Mouse (Mus musculus) T-helper 2 cell (primary cell): ENCODE results near the gene Sypl.
"Not testable (repeated sequence)": the region's sequence is repeated elsewhere in the genome, so short reads cannot be mapped to it uniquely, and the experiment has no call there.

Experiments used
- in situ Hi-C: fragments of 300-600 bp; cut with MboI, MseI; formaldehyde crosslinking; loops from one replicate; pipeline ENCODE4 v1.15.1; 2025; ENCODE audit warnings: high pct_unique_total_duplicates

The Sypl gene

DNA sequence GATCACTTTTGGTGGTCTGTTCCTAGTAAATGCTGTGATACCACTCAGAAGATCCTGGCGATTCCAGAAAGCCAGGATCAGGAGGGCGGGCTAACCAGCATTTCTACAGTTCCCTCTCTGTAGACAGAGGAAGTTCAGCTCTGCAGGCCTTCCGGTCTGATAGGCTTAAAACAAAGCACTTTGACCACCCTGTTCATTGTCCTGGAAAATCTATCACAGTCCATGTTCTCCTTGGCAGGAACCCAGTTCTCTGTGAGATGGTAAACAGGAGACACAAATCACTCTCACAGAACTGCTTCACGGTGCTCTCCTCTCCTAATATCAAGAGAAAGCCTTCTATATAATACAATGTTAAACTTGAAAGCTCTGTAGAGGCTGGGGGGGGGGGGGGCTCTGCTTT, 10.3 kb upstream of the Sypl start:
- in situ Hi-C loops: no loop called here

DNA sequence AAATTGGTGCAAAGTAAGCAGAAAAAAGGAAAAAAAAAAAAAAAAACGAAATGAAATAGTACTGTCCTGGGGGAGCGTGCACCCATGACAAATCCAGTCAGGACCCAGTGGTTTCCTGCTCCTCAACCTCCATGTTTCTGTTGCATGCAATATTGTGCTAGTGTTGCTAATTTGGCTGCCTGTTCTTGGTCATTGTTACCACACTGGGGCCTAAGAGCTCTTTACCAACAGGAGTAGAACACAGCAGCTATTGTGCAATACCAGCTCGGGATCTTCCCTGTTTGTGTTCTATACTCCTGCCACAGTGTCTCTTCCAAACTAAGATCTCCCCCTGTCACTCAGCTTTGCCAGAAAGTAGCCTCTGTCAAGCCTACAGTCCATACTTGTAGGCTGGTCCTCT, 9.7 kb upstream of the Sypl start:
- in situ Hi-C loops: no loop called here

DNA sequence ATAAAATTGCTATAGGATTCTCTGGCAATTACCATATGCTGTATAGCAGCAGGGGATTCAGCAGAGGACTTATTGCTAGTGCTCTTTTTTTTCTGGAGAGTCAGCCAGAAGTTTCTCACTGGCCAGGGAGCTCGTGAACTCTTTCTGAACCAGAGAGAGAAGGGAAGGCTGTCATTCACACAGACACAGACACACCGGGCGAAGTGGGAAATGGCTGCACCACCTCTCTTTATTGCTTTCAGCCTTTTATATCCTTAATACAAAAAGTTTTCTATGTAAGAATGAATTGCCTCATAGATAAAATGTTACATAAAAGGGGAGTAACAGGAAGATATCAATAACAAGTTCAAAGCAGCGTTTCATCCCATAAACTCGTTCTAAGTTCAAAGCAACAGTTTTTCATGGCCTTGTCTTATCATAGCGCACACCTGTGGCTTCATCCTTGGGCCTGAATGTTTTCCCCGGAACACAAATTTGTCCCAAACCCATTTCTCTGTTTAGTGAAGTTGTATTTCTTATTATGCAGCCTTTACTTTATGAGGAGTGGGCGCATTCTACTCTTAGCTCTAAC, 8.7 kb upstream of the Sypl start:
- in situ Hi-C loops: no loop called here

DNA sequence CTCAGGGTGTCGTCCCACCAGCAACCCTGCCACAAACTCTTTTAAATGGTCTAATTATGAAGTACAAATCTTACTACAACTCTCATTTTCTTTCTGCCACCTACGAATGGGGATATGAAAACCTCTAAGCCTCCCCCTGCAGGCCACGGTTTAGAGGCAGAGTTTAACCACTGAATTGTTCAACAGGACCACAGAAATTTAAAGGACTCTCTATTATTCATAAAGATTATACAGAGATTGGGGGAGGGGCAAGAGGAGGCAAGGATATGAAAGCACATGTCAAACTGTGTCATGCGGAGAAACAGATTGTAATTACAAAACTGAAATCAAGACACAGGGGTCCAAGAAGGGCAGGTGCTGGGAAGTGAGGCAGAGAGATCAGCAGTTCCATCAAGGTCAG, 7.3 kb upstream of the Sypl start:
- in situ Hi-C loops: no loop called here

DNA sequence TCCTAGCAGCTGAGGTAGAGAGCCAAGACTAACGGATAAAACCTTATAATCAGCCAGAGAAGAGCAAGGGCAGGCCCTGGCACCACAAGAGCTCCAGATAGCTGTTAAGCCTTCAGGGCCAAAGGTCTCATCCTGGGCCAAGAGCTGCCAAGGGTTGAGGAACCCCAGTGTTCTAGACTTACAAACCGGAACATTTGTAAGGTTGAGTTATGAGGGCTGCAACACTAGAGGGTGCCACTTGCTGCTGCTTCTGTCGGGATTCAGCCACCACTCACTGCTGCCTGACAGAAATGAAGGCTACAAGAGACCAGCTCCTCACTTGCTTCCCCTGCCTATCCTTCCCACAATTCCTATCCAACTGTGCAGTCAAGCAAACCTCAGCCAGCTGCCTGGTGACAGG, 1.3 kb upstream of the Sypl start:
- in situ Hi-C loops: loop anchor here (5.0 kb wide), 1 partner anchor 130 kb away; no protein-coding TSS in a partner anchor

DNA sequence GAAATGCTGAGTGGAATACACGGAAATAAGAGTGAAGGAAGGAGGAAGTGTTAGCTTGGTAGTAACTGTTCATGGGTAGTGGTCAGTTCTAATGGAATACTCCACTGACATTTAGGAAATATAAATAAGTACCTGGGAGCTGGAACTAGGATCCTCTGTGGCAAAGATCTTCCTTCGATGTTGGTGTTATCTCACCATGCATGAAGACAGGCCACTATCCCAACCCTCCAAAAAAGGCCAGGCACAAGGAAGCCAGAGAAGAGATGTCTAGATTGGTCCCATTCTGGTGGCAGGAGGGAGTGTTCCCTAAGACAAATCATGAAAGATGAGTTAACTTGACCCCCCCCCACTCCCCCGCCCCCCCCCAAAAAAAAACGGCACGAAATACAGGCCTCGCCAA, 625 bp upstream of the Sypl start:
- in situ Hi-C loops: loop anchor here (5.0 kb wide), 1 partner anchor 131 kb away; no protein-coding TSS in a partner anchor

DNA sequence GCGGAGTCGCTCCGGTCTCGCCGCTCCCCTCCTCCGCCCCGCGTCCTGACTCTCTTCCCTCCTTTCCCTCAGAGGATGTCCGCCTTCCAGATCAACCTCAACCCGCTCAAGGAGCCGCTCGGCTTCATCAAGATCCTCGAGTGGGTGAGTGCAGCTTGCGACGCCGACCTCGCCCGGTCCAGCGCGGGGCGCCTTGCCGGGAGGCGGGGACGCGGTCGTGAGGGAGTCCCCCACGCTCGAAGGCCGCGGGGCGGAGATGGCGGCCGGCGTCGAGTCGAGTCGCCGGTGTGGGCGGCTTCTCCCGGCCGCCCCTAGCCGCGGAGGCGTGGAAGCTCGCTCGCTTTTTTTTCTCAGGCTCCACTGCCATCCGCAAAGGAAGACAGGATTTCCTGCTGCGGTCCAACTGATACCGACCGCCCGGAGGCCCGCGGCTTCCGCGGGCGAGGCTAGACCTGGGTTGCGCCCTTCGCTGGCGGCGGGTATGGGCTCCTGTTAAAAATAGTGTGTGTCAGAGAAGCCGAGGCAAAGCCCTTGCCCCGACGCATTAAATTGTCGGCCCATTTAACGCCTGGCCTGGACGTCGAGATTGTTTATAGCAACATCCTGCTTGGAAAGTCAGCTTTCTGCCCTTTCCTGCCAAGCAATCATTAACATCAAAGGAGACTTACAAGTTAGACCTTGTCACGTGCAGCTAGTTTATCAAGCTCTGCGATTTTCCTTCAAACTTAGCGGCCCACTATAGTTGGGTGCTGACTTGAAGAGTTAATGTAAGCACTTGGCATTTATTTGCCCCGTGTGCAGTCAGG, 728 bp downstream of the Sypl start:
- in situ Hi-C loops: loop anchor here (5.0 kb wide), 1 partner anchor 132 kb away; no protein-coding TSS in a partner anchor

DNA sequence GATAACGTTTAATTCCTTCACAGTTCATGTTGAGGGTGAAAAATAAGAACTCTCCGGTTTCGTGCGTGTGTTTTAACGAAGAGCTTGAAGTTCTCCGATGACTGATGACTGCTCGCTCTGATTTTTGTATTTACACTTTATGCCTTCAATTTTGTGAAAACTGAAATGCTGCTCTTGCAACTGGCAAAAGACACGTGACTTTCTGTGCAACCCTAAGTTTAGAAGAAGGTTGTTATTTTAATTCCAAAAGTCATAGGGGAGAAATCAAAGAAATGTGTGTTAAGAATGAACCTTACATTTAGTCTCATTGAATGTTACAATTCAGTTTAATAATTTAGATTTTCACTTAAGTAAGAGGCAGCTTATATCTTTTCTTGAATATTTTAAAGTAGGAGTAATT, 1.3 kb downstream of the Sypl start:
- in situ Hi-C loops: no loop called here

DNA sequence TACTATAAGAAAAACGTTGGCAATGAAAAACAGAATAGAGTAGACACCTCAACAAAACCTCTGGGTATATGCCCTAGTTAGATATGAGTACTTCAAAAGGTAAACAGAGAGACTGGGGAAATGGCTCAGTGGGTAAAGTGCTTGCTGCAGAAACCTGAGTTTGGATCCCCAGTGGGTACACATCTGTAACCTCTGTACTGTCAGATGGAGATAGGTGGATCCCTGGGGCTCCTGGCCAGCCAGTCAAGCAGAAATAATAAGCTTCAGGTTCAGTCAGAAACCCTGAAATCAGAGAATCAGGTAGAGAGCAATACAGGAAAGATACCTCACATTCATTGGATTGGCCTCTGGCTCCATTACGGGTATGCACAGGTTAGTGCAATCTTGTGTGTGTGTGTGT, 3.5 kb downstream of the Sypl start:
- in situ Hi-C loops: no loop called here

DNA sequence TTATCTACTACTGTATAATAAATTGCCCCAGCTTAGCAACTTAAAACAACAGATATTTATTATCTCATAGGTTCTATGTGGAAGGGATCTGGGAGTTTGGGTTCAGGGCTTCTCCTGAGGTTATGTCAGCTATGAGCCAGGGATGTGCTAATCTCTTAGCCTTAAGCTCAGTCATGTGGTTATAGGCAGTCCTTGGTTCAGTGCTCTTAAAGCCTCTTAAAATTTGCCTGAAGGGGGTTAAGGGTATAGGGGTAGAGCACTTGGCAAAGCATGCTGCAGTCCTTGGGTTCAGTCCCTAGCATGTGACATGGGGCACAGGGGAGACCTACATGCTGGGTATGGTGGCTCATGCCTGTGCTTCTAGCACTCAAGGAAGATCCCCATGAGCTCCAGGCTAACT, 8.4 kb downstream of the Sypl start:
- in situ Hi-C loops: no loop called here

DNA sequence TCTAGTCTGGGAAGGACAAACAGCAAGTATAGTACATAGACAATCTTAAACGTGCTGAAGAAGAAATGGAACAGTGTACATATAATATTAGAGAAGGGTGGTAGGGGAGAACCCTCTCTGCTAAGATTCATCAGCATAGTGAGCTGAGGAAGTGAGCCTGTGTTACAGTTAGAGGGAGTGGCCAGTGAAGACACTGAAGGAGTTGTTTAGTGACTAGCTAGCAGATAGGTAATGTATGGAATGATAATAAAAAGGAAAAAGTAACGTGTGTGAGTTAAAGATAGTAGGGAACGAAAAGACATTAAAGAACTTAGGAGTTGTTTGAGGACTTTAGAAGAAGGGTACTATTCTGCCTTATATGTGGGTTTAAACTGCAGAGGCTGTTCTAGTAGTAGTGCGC, 10.2 kb downstream of the Sypl start:
- in situ Hi-C loops: no loop called here

DNA sequence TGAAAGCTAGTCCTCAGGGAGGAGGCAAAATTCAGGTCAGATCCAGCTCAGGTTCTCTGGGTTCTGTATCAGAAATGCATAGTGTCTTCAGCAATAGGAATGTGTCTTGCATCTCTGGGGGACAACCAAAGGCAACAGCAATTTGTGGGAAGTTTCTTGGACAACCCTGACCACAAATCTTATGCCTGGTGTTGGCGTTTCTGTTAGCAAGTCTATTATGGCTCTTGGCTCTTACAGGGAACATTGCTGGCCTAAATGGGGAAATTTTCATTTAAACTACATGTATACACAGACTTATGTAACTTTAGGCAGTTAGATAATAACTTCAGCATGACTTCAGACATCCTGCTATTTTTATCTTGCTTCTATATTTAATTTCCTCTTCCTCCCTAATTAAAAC, 18.6 kb downstream of the Sypl start:
- in situ Hi-C loops: no loop called here

DNA sequence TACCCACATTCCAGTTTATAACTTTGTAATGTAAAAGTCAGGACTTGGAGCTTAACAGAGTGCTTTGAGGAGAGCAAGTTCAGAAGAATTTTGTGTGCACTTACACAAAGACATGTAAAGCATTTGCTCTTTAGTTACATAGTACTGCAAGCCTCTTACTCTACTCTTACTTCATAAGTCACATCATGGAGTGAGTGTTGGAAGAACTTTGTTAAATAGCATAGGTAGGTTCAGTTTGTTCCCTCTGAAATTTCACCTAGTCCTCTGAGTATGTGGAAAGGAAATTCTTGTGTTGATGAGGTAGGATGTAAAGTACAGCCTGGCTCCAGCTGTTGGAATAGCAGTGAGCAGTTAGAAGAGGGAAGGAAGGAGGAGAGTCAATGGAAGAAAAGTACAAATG, 21.2 kb downstream of the Sypl start:
- in situ Hi-C loops: no loop called here

DNA sequence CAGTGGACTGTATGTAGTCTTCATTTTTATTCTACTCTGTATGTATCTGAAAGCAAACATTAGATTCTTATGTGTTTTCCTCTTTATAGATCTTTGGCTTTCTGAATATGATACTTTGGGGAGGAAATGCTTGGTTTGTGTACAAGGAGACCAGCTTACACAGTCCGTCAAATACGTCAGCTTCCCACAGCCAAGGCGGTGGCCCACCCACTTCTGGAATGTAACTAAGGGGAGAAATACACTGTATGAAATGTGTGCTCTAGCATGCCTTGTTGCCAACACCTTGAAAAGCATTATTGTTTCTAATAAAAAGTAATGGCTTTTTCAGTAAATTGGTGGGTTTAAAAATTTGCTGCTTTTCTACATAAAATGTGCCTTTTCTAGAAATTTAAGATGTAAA, 21.8 kb downstream of the Sypl start:
- in situ Hi-C loops: no loop called here

DNA sequence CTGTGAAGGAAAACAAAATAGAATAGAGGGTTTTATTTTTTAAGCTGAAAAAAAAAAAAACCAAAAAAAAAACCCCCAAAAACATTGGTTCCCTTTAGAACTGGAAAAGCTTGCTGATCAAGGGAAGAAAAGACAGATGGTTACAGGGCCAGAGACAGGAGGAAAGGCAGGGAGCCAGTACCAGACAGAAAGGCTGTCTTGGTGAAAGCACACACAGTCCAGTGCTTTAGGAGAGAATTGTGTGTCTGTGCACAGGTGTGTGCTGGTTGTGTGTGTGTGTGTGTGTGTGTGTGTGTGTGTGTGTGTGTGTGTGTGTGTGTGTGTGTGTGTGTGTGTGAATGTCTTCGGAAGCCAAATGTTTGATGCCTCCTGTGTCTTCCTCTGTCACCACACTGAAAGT, 28.9 kb downstream of the Sypl start:
- in situ Hi-C loops: no loop called here

DNA sequence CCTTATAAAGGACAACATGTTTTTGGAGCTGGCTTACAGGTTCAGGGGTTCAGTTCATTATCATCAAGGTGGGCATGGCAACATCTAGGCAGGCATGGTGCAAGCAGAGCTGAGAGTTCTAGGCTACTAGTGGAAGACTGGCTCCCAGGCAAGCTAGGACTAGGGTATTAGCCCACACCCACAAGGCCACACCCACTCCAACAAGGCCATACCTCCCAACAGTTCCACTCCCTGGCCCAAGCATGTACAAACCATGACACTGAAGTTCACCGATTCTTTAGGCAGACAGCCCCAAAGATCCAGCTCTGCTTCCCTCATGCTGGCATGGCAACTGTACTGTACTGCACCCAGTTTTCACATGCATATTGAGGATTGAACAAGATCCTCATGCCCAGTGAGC, 29.4 kb downstream of the Sypl start:
- in situ Hi-C loops: no loop called here

DNA sequence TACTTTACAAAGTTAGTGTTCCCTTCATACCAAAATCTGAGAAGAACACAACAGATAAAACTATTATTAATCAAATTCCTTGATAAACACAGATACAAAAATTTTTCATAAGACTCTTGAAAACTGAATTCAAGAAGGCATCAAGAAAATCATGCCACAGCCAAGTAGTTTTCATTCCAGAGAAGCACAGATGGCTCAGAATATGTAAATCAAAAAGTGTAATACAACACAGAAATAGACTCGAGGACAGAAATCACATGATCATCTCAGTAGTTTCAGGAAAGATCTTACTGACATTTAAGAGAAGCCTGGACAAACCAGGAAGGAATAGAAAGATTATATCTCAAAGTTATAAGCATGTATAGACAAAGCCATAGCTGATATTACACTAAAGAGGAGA, 32.6 kb downstream of the Sypl start:
- in situ Hi-C loops: no loop called here

DNA sequence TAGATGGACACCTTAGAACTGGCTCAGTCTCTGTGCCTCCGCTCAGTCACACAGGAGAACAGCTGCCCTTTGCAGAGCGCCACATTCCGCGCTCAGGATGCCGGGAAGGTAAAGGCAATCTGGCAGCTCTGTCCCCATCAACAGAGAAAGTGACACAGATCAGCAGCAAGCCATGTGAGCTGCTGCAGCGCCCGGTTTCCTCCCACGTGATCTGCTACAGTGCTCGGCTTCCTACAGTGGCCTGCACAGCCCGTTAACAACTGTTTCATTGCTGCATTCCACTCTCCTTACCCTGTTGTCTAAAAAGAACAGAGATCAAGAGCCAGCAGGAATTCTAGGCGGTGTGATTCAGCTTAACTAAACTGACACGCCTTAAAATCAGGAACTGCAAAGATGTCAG, 36.0 kb downstream of the Sypl start:
- in situ Hi-C loops: no loop called here

DNA sequence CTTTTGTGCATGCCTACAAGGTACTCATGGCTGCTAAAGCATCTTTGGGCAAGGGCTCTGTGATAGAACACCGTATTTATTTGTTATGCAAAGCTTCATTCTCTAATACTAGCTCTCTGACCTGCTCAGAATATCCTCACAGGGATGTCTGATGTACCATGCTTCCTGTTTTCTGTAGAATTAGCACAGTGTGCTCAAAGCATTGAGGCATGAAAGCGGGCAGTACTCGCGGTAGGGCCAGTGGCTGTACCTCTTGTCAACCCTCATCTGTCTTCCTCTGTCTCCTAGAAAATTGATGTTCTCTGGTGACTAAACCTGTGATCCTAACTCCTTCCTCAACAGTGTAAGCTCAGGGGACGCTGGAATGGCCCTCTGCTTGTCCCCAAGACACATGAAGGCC, 40.4 kb downstream of the Sypl start:
- in situ Hi-C loops: no loop called here

DNA sequence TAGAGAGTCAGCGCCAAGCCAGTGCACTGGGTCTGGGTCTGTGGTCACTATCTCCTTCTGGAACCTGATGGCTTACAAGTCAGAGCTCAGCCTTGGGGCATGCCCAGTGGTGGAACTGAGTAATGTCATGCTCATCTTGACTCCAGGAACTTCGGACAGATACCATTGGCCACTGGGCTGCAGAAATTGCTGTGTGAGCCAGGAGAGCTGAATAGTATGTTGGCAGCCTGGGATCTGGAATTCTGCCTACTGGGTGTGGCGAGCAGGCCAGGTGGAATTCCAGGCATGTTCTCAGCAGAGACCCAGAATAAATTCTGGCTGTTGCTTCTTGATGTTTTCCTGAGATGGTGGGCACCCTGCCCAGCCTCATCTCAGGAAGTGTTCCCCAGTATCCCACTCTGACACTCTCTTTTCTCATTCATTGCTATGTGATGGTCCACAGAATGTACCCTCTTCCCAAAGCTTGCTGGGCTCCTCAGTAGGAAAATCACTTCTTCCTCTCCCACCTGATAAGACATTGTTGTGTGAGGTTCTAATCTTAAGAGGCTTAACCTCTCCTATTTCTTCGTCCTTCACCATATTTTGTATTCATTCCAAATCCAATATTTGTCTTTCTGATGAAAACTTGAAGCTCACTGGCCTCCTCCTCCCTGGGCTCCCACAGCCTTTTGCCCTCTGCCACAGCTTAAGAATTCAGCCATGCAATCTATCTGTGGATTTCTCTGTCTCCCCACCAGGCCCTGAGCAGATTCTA, 41.6 kb downstream of the Sypl start:
- in situ Hi-C loops: no loop called here

DNA sequence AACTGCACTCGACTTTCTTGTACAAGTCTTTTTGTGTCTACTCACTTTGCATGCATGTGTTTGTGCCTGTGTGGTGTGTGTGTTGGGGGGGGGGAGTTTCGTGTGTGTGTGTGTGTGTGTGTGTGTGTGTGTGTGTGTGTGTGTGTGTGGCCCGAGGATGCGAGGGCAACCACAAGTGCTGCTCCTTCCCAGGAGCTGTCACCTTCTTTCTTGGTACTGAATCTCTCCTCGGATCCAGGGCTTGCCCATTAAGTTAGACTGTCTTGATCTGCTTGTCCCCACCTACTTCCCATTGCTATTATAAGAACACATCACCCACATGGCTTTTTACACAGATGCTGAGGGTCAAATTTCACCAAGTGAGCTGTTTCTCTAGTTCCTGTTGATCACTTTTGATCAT, 45.1 kb downstream of the Sypl start:
- in situ Hi-C loops: no loop called here

DNA sequence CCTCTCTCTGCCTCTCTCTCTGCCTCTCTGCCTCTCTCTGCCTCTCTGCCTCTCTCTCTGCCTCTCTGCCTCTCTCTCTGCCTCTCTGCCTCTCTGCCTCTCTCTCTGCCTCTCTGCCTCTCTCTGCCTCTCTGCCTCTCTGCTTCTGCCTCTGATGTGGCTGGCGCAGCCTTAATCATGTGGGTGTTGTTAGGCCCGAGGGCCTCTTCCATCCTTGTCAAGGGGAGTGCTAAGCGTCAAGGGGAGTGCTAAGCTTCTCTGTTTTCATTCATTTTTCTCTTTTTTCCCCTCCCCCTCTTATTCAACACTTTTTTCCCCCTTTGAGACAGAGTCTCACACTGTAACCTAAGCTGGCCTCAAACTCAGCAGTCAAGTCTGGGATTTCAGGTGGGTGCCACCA, 46.1 kb downstream of the Sypl start:
- in situ Hi-C loops: not testable (repeated sequence)

DNA sequence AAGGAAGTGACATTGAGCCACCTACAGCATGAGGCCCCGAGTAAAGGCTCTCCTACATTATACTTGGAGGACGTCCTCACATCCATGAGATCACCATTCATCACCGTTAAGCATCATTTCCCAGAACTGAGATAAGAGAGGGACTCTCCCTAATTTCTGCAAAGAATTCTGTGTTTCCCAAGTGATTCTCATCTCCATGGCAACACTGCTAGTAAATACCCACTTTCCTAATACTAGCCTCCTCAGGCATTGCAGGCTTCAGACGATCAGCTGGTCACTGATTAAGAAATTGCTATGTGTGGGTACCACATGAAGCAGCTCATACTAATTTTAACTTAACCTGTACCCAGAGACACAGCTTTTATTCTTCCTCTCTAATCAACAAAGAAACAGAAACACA, 46.7 kb downstream of the Sypl start:
- in situ Hi-C loops: no loop called here
